Mouse (Mus musculus) ES-Bruce4 (cell line): ENCODE measurements around the gene Tmem163.

Experiments
- CTCF ChIP-seq: IDR thresholded peaks from one replicate; pipeline ENCODE4 v1.8.1; 2011; ENCODE audit warnings: low read depth, low read length
- EP300 ChIP-seq: IDR thresholded peaks from 2 replicates; pipeline ENCODE4 v1.6.1; 2011; ENCODE audit warnings: low read depth, low read length; ENCODE audit not compliant: insufficient read depth
- POLR2A ChIP-seq: IDR thresholded peaks from one replicate; pipeline ENCODE4 v1.8.1; 2011; ENCODE audit warnings: low read length; ENCODE audit not compliant: insufficient read depth

DNA sequence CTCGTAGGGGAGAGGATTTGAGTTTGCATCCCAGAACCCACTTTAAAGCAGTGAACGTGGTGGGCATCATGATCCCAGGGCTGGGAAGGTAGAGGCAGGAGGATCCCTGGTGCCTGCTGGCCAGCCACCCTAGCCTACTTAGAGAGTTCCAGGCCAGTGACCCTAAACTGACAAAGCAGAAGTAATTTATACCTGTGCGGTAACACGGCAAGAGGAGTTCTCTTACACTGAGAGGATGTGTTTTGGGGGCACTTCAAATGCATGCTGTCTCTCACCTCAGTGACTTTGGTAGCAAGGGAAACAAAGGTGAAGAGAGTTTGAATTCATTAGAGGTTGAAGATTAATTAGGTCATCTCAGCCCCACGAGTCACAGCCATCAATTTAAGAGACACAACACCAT lies 101.4 kb downstream of the Tmem163 start:
- TF ChIP-seq CTCF (no peak), POLR2A (no peak), EP300 (no peak)
